Mouse (Mus musculus) cerebellum, adult 2 months (tissue): Measurements from ENCODE around the gene Fcgr3. TPM values are rescaled to one million over a fixed set of nuclear protein-coding genes. Genes with fewer than 3 reads are reported as not detected.
"Not testable (repeated sequence)": the region's sequence is repeated elsewhere in the genome, so short reads cannot be mapped to it uniquely, and the experiment has no call there.

ENCODE experiments used
- DNase-seq, 2 experiments: peaks; one replicate each; pipeline ENCODE4 v3.0.0; 2021
- H3K27ac ChIP-seq: fragments of 200-500 bp; 2 replicates; pipeline ENCODE4 v1.5.1; 2012; ENCODE audit warnings: low read length, control low read depth, inconsistent platforms; ENCODE audit not compliant: insufficient read depth
- H3K27me3 ChIP-seq: fragments of 200-500 bp; 2 replicates; pipeline ENCODE4 v1.6.1; 2012; ENCODE audit warnings: inconsistent platforms, mild to moderate bottlenecking, low read length, moderate library complexity; ENCODE audit not compliant: control insufficient read depth, insufficient read depth
- H3K4me1 ChIP-seq: fragments of 200-500 bp; 2 replicates; pipeline ENCODE4 v1.6.1; 2011; ENCODE audit warnings: low read length; ENCODE audit not compliant: control insufficient read depth, insufficient read depth
- H3K4me3 ChIP-seq: fragments of 200-500 bp; replicated peaks from 2 replicates; pipeline ENCODE3; 2011; ENCODE audit warnings: mild to moderate bottlenecking, low read depth, low read length, control low read depth; ENCODE audit not compliant: insufficient read depth
- CTCF ChIP-seq: fragments of 200-500 bp; IDR thresholded peaks from 2 replicates; pipeline ENCODE4 v1.5.1; 2011; ENCODE audit warnings: low read depth, mild to moderate bottlenecking, control low read depth, low read length, moderate library complexity, borderline replicate concordance; ENCODE audit not compliant: insufficient read depth
- POLR2A ChIP-seq: fragments of 200-500 bp; IDR thresholded peaks from 2 replicates; pipeline ENCODE4 v1.6.1; 2011; ENCODE audit warnings: low read length, control low read depth, borderline replicate concordance; ENCODE audit not compliant: insufficient read depth
- WGBS: fragments of 180-500 bp; shearing (Covaris S2); methylation state at CpG from one replicate; pipeline ENCODE4 v1.1.7; 2018; 5-methylcytosine and 5-hydroxymethylcytosine counted together
- polyA plus RNA-seq: library from polyadenylated mRNA; depleted of rRNA; stranded (reverse); fragments of >200 nt; gene quantifications from 2 replicates; pipeline ENCODE4 v1.2.3, GENCODE M21; 2012

Gene Fcgr3
- polyA plus RNA-seq, 1 experiment: 6.0 TPM

- Histone ChIP-seq H3K4me3 (no peak overlapping the region), H3K4me1 (no peaks in the 10 kb centered on the region), H3K27me3 (no peaks in the 10 kb centered on the region), H3K27ac (no peak overlapping the region)
- no peak for TF ChIP-seq POLR2A
- no peak for TF ChIP-seq CTCF
- 26% methylated on average over 10 of the region's 10 CpGs for WGBS
- DNase-seq: no peak
Observed at GRCm38 (mm10) chr1:171096110-171096964, 31.6 kb upstream of the Fcgr3 start.

- no peak for DNase-seq
- WGBS: 93% methylated on average over 4 of the region's 4 CpGs
- no peak for TF ChIP-seq POLR2A
- no peak for TF ChIP-seq CTCF
- no peak overlapping the region for H3K4me3 ChIP-seq
- H3K27ac ChIP-seq: no peak overlapping the region
- no peaks in the 10 kb centered on the region for H3K4me1 ChIP-seq
- no peaks in the 10 kb centered on the region for H3K27me3 ChIP-seq
Observed at GRCm38 (mm10) chr1:171094424-171094823, 29.7 kb upstream of the Fcgr3 start.

- H3K27ac ChIP-seq: no peak overlapping the region
- no peaks in the 10 kb centered on the region for H3K4me1 ChIP-seq
- no peaks in the 10 kb centered on the region; the same call in 1 of the 2 replicates for H3K27me3 ChIP-seq
- no peak for DNase-seq
- no peak overlapping the region for H3K4me3 ChIP-seq
- TF ChIP-seq POLR2A (no peak), CTCF (no peak)
- 73% methylated on average over 2 of the region's 2 CpGs for WGBS
Observed at GRCm38 (mm10) chr1:171090761-171091160, 26.0 kb upstream of the Fcgr3 start.

- no peak for DNase-seq
- no peak overlapping the region for H3K4me3 ChIP-seq
- TF ChIP-seq CTCF (no peak), POLR2A (no peak)
- H3K27me3 ChIP-seq: no peaks in the 10 kb centered on the region; the same call in 1 of the 2 replicates
- H3K4me1 ChIP-seq: no peaks in the 10 kb centered on the region
- no peak overlapping the region for H3K27ac ChIP-seq
- 97% methylated on average over 1 of the region's 1 CpGs for WGBS
Observed at GRCm38 (mm10) chr1:171089891-171090290, 25.2 kb upstream of the Fcgr3 start.

GRCm38 (mm10) chr1:171088237-171088869, 23.6 kb upstream of the Fcgr3 start:
- H3K27me3 ChIP-seq, DNase-seq, H3K4me3 ChIP-seq, H3K4me1 ChIP-seq, H3K27ac ChIP-seq: not testable (repeated sequence)
- 9% methylated on average over 10 of the region's 10 CpGs for WGBS

- Histone ChIP-seq H3K27ac (no peak overlapping the region), H3K4me3 (peak overlapping the region; percentile 71), H3K4me1 (no peaks in the 10 kb centered on the region), H3K27me3 (no peaks in the 10 kb centered on the region; the same call in 1 of the 2 replicates)
- DNase-seq: no peak
- TF ChIP-seq CTCF (no peak), POLR2A (no peak)
- WGBS: under 1% methylated on average over 26 of the region's 26 CpGs
Observed at GRCm38 (mm10) chr1:171085718-171086117, 21.0 kb upstream of the Fcgr3 start.

GRCm38 (mm10) chr1:171081512-171082231, 16.9 kb upstream of the Fcgr3 start:
- not testable (repeated sequence) for DNase-seq, H3K27ac ChIP-seq, H3K4me3 ChIP-seq, H3K27me3 ChIP-seq, H3K4me1 ChIP-seq
- 33% methylated on average over 11 of the region's 17 CpGs for WGBS

- H3K27ac ChIP-seq, H3K4me3 ChIP-seq, DNase-seq, H3K27me3 ChIP-seq, H3K4me1 ChIP-seq: not testable (repeated sequence)
- WGBS: no CpG with 5 or more reads among the region's 43 CpGs
Observed at GRCm38 (mm10) chr1:171079825-171080224, 15.1 kb upstream of the Fcgr3 start.

GRCm38 (mm10) chr1:171079345-171079744, 14.6 kb upstream of the Fcgr3 start:
- DNase-seq, H3K4me1 ChIP-seq, H3K27ac ChIP-seq, H3K4me3 ChIP-seq, H3K27me3 ChIP-seq: not testable (repeated sequence)
- WGBS: 0% methylated on average over 1 of the region's 35 CpGs

- not testable (repeated sequence) for H3K4me1 ChIP-seq, H3K4me3 ChIP-seq, H3K27me3 ChIP-seq, DNase-seq, H3K27ac ChIP-seq
- 16% methylated on average over 12 of the region's 12 CpGs for WGBS
Observed at GRCm38 (mm10) chr1:171078419-171078818, 13.7 kb upstream of the Fcgr3 start.

- not testable (repeated sequence) for H3K27me3 ChIP-seq, H3K4me3 ChIP-seq, H3K4me1 ChIP-seq, H3K27ac ChIP-seq
- 1% methylated on average over 20 of the region's 27 CpGs for WGBS
- DNase-seq: peak; percentile 31 to 44
Observed at GRCm38 (mm10) chr1:171077955-171078354, 13.2 kb upstream of the Fcgr3 start.
